Mouse (Mus musculus) hindlimb bud, embryonic 11.5 days (tissue): Measurements from ENCODE around the gene Csrp2.

ENCODE experiments used
- DNase-seq: peaks from one replicate; pipeline ENCODE4 v3.0.0-alpha.2; 2012; ENCODE audit warnings: low read depth, low spot score; ENCODE audit errors: extremely low spot score

Gene Csrp2

DNA sequence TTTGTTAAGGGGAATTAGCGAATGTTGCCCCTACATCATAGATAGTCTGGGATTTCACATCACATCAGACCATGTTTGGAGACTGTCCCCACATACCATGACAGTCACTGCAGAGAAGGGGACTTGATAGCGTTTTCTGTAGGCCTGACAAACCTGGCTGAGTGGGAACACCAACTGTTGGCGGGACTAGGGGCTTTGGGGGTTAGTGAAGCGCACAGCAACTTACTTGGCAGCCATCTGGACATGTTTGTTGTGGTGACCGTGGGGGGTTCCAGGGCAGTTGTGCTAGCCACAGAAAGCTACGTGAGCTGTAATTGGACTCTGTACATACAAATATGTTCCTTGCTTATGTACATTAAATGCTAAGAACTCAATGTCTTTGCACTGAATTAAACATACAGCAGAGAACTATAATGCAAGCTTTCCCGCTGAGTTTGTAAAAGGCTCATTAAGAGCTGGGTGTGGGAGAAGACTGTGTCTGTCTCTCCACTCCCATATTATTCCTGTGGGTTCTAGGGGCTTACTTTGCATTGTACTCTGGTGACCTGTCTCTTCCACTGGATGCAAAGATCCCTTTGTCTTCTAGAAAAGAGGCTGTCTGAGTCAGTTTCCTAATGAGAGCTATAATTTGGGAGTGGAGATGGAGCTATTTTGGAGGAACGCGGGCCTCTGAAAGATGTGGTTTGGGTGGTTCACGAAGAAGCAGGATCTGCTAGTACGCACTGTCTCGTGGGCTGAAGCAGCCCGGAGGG lies 11.7 kb downstream of the Csrp2 start:
- DNase-seq: no peak

DNA sequence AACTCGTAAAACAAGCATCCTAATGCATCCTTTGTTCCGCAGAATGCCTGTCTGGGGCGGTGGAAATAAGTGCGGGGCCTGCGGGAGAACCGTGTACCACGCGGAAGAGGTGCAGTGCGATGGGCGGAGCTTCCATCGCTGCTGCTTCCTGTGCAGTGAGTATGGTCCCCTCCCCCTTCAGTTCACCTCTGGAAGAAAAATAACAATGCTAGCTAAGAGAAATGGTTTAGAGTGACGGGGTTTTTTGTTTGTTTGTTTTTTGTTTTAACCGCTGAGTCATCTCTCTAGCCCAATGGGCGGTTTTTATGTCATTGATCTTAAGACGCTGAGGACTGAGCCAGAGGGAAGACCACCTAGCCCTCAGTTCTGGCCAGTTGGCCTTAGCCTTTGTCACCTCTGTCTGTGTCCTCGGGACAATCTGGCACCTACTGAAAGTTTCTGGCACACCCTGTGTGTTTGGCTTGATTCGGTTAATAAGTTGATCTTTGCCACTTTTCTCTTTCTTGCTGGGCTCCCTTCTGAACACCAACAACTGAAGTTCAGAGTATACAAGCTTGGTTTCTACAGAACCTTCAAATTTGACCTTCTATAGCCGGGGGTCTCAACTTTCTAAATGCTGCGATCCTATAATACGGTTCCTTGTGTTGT lies 12.4 kb downstream of the Csrp2 start:
- no peak for DNase-seq

DNA sequence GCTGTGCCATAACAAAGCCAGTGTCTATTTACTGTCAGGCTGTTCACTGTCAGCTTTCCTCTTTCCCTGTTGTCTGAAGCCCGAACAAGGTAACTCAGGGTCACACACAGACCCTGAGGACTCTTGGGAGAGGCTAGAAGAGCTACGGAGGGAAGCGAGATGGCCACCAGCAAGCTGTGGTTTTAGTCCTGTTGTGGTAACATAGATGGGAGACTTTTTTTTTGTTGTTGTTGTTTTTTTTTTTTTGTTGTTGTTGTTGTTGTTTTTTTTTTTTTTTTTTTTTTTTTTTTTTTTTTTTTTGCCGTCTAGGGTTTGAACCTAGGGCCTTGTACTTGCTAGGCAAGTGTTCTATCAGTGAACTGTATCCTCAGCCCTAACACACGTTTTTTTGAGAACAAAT lies 14.0 kb downstream of the Csrp2 start:
- DNase-seq: no peak

DNA sequence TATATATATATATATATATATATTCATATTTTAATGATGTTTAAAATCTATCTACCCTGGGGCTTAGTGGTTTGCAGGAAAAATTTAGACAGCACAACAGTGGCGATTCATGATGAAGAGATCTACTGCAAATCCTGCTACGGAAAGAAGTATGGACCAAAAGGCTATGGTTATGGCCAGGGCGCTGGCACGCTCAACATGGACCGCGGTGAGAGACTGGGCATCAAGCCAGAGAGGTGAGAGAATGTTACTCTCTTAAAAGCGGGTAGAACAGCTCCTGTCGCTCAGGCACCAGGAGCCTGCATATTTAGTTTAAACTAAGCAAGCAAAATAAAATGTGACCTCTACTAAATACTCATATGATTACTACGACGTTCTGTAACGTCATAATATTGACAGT lies 15.5 kb downstream of the Csrp2 start:
- no peak for DNase-seq

DNA sequence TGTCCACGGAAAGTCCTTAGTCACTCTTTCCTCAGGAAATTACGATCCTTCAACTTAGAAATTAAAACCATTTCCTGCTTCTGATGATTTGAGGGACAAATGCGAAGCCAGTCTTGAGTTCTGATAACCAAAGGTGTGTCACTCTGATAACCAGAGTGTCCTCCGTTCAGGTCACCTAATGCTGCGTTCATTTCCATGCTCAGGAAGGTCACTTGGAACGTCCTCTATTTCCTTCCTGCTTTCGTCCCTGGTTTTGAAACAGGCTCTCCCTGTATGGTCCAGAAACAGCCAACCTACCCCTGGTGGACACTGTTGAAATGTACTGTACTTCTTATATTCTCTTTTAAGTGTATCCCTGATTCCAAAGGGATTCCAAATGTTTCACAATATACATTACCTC lies 16.1 kb downstream of the Csrp2 start:
- no peak for DNase-seq

DNA sequence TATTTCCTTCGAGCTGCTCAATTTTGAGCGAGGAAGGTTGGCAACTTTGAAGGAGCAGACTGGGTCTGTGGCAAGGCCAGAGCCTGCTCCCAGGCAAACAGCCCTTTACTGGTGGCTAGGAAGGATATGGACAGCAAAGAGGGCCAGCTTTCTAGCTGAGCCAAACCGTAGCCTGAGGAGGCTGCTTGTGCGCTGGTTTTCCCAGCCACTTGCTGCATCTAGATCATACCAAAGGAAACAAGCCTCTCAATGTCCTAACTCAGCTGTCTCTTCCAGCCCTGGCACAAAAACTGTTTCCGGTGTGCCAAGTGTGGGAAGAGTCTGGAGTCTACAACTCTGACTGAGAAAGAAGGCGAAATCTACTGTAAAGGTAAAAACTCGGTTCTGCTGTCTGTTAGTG lies 18.8 kb downstream of the Csrp2 start:
- no peak for DNase-seq

DNA sequence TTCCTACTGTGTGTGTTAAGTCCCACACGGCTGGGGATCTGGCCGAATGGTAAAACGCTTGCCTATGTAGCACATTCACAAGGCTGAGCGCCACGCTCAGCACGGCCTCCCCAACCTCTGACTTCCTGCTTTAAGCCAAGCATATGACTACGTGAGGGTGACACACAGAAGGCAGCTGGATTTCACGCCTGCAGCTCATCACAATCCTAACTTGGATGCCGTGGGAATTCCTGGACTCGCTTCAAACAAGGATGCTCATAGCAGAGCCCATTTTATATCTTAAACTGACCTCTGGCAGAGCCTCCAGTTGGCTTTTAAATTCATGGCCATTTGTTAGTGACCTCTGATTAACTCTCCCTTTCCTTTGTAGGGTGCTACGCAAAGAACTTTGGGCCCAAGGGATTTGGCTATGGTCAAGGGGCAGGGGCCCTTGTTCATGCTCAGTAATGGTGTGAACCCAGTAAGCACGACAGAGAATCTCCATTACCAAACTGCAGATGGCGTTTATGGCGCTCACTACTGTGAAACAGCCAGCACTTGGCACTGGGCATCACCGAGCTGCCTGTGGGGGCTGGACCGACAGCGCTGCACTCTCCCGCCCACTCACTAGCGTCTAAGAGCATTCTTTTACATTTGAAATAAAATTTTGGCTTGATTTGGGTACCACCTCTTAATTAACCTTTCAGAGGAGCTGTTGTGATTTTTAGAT lies 19.4 kb downstream of the Csrp2 start:
- no peak for DNase-seq

DNA sequence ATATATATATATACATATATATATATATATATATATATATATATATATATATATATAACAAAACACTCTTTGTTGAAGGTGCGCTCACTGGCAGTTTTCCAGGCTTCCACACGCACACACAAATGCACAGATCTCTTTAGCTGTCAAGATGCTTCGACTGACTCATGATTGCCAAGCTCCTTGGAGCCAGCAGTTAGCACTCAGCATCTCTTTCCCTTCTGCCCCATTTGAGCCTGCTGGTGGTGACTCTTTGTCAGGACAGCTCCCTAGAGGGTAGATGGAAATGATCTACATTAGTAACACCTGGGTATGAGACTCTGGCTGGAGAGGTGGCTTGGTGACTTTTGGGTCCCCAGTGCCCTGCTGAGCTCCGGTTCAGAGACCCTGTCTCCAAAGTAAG lies 20.1 kb downstream of the Csrp2 start:
- DNase-seq: no peak

DNA sequence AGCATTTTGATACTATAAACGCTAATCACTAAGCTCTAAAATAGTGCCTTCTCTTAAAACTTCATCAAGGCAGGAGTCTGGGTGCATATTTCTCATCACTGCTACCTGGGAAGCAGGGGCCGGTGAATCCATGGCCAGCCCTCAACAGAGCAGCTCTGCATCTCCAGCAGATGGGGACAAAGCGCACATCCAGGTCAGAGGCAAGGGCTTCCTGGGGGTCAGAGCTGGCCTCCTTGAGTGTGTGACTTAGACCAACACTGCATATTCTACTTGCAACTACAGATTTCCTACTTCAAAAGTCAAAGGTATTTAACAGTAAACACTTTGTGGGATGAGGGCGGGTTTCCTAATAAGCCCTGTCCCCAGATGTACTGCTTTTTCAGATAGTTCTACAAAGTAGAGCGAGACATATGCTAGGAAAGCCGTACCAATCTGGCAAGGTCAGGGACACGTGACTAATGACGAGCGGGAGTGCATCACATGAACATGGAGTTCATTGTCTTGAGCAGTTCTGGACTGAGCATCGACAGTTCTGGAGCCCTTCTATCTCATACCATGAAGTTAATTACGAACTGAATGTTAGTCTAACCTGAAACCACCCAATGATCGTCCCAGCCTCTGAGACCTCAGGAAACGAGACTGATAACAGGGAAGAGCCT lies 21.3 kb downstream of the Csrp2 start:
- no peak for DNase-seq

DNA sequence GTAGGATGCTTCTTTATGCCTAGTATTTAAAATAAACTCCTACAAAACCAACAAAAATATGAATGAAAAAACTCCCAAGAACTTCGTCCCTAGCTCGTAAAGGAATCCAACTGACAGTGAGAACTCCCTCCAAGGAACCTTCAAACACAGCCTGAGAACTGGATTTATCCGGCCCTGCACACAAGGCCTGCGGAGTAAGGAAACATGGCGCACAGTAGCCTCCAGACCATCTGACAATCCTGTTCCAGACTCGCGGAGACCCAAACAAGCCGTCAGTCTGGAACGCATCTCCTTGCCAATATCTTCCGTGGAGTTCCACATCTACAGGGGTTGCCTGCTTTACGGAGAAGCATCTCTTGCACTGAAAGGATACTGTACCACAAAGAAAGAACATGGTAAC lies 22.4 kb downstream of the Csrp2 start:
- no peak for DNase-seq

DNA sequence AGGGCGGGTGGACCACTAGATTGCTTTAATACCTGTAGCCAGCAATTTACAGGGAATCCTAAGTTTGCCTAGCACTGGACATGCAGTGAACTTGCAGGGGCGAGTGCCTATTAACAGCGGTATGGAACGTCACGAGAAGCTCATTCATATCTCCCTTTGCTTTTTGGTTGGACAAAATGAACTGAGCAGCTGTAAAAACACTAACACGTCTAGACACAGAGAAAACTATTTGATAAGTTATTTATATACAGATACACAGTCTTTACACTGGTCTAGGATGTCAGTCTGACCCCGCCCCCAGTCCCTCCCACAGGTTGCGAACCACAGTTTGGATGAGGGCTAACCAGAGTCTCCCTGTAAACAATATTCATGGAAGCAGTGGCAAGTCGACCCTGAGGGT lies 23.2 kb downstream of the Csrp2 start:
- DNase-seq: no peak

DNA sequence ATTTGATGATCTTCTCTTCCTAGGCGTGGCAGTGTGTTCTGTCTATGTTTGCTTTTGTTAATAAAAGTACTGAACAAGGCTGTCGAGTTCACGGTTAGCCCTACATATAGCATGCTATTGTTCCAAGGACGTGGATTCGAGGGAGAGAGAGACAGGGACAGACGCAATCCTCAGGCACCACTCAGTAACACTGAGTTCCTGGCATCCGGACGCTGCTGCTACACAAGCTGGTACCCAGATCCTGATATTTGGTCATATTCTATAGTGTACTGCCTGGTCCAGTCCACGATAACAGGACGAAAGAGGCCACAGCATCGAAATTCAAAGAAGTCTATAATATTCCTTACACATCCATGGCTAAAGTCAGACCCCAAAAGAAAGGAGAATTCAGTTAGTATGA lies 24.6 kb downstream of the Csrp2 start:
- DNase-seq: no peak

DNA sequence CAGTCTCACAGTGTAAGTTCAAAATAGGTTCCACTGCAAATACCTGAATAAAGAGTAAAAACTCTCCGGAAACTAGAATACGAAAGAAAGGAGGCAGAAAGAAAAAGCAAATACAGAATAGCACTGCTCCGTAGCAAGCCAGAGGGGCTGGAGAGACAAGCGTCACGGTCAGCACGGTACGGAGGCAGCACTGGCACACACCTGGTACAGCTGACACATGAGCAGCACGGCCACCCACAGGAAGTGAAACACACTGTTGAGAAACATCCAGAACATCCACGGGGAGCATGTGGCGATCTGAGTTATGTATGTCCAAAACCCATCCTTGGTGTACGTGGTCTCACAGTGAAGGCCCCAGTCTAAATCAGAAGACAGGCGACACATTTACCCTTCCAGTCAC lies 26.4 kb downstream of the Csrp2 start:
- DNase-seq: no peak

DNA sequence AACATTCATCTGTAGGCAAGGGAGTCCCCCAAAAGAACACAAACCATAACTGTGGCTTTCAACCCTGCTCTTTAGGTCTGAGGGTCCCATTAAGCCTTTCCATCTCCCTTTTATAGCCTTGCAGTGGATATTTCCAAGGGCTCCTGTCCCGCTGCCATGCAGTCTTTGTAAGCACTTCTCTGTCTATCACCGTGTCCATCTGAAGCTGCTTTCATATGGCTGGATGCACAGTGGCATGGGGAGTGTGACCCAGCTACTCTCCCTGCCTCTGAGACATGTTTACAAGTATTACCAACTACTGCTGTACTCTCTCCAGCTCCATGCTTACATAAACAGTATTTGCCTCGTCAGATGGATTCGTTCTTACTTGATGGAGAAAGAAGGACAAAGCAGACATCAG lies 28.0 kb downstream of the Csrp2 start:
- no peak for DNase-seq

DNA sequence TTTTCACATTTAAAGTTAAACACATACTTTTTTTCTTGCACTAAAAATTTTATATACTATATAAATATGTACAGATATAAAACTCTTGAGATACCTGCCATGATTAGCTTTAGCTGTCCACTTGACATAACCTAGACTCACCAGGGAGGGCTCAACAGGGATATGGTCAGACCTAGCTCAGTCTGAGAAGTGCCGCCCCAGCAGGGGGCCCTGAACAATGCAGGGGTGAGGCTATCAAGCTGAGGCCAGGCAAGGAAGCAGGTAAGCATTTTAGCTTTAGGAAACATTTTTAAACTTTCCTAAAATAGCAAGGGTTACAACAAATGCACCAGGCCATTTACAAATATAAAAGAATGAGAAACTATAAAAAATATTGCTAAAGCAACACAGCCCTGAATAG lies 31.5 kb downstream of the Csrp2 start:
- DNase-seq: no peak

DNA sequence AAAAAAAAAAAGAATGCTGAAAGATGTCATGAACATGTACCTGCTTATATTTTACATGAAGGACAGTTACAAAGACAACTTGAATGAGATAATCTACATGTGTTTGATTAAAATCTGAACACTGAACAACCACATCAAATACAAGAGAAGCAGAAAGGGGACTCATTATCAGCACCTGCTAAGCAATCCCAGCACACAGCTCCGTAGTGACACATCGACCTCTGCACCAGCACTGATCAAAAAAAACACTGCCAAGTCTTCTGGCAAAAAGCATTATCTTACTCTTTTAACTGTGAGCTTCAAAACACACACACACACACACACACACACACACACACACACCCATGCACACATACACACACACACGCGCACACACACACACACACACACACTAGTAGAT lies 32.2 kb downstream of the Csrp2 start:
- DNase-seq: no peak

DNA sequence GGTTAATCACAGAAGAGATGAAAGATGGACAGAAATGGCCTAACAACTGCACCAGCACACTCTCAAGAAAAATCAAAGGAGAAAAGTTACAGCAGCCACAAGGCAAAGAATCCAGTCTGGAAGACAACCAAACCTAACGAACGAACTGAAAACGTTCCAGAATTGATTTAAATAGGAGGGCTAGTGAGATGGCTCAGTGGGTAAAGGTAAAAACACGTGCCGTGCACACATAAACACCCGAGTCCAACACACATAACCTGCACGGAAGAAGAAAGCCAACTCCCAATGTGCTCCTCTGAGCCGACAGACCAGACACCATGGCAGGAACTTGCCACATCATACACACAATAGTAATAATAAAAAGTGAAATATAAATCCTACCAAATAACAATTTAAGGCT lies 32.7 kb downstream of the Csrp2 start:
- no peak for DNase-seq

DNA sequence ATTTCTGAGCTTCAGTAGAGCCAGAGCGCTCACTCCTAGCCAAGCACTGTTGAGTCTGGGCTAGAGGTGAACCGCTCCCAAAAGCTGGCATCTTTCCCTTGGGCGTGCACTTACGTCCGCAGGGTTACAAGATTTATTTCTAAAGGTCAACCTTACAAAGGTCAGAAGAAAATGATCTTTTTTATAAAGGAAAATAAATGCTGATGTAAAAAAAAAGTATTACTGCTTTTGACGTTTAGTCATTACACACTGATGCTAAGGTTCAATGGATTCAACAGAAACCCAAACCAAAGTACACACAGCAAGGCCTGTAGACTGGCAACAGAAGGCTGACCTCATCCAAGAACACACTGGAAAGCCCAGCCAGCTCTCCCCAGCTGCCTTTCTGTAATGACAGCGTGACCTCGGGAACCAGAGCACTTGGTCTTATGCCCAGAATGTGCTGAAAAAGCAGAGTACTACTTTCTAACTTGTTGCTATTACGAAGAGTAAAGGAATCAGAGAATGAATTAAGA lies 33.4 kb downstream of the Csrp2 start:
- DNase-seq: no peak

DNA sequence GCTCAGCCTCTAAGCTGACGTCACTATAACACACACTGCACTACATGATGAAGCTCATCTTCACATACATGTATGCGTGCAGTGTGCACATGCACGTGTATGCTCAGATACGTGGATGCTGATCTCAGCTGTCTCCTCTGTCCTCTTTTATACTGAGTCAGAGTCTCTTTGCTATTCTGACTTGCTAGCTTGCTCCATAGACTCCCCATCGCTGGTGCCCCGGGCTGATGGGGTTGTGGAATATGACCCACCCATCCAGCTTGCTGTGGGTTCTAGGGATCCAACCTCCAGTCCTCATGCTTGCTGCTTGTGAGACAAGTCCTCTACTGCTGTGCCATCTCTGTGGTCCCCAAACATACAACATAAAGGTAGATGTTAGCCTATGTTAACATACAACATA lies 39.3 kb downstream of the Csrp2 start:
- no peak for DNase-seq

DNA sequence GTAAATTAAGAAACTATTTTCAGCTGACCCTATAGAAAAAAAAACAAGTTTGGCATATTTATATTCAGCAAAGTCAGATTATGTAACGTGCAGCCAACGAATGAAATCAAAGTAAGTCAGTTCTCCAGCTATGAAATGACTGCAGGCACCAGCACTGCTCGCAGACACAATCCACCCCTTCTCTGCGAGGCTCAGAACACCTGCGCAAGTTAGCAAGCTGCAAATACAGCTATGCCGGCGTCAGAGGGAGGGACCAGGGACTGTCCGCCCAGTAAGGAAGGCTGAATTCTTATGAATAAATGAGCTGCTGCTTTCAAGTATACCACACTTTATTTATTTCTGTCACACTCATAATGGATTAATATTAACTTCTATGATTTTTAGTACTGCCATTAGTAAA lies 40.2 kb downstream of the Csrp2 start:
- DNase-seq: no peak

DNA sequence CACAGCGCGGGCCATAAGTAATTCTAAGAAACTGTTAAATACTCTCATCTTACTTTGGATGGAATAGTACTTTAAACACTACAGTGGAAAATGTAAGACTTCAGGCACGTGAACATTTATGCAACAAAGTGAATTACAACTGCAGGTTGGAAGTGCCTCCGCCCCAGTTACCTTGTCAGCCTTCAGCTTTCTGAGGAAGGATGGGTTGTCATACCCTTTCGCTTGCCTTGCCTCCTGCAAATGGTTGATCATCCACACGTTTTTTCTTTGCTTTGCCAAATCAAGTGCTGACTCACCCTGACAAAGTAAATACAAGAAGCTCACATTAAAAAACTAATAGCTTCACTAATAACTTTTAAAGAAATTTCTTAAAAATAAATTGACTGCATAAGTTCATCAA lies 41.3 kb downstream of the Csrp2 start:
- DNase-seq: no peak

DNA sequence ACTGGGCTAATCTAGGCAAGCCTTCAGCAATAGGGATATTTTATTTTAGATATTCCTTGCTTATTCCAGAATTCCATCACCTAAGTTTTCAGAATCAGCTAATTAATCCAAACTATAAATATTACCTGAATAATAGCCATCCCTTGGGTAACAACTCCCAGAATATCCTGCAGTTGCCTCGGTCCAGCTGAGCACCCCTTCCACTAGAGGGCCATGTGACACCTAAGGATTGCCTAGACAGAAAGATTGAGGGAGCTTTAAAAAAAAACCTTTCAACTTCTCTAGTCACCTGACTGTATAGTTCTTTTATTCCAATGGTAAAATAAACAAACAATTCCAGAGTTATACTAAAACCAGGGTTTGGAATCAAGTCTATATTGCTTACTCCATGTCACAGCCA lies 42.6 kb downstream of the Csrp2 start:
- DNase-seq: no peak
